Mouse (Mus musculus) hindbrain, embryonic 12.5 days (tissue): ENCODE data around the gene Adcy4. TPM values are rescaled to one million over a fixed set of nuclear protein-coding genes. Genes with fewer than 3 reads are reported as not detected.
A peak's percentile ranks its signal among the peaks of the same experiment; 100 is the strongest.

ENCODE experiments used
- ATAC-seq: fragments of 200-750 bp; cut with Nextera tagmentation; 2 replicates; pipeline ENCODE4 v1.8.0; 2017; ENCODE audit warnings: moderate TSS enrichment; ENCODE audit not compliant: low FRiP score
- H3K27ac ChIP-seq: fragments of 300-500 bp; sonication (generic); 2 replicates; pipeline ENCODE4 v1.5.1; 2016; ENCODE audit warnings: mild to moderate bottlenecking
- H3K27me3 ChIP-seq: fragments of 300-500 bp; sonication (generic); 2 replicates; pipeline ENCODE4 v1.6.1; 2016; ENCODE audit warnings: mild to moderate bottlenecking
- H3K36me3 ChIP-seq: fragments of 300-500 bp; sonication (generic); 2 replicates; pipeline ENCODE4 v1.6.1; 2016; ENCODE audit warnings: mild to moderate bottlenecking
- H3K4me1 ChIP-seq: fragments of 300-500 bp; sonication (generic); 2 replicates; pipeline ENCODE4 v1.6.1; 2016
- H3K4me2 ChIP-seq: fragments of 300-500 bp; sonication (generic); replicated peaks from 2 replicates; pipeline ENCODE4 v1.6.1; 2016; ENCODE audit warnings: mild to moderate bottlenecking
- H3K4me3 ChIP-seq: fragments of 300-500 bp; sonication (generic); 2 replicates; pipeline ENCODE4 v1.5.1; 2016; ENCODE audit warnings: mild to moderate bottlenecking
- H3K9ac ChIP-seq: fragments of 300-500 bp; sonication (generic); 2 replicates; pipeline ENCODE4 v1.6.1; 2016; ENCODE audit warnings: mild to moderate bottlenecking, moderate library complexity
- H3K9me3 ChIP-seq: fragments of 300-500 bp; sonication (generic); replicated peaks from 2 replicates; pipeline ENCODE4 v1.6.1; 2016; ENCODE audit warnings: mild to moderate bottlenecking
- whole genome bisulfite sequencing: fragments of 180-500 bp; shearing (Covaris S2); methylation state at CpG from one replicate; pipeline ENCODE4 v1.1.7; 2016; 5-methylcytosine and 5-hydroxymethylcytosine counted together
- polyA plus RNA-seq: library from polyadenylated mRNA; unstranded; fragments of >200 nt; fragmentation: Nextera tagmentation; extraction: Ambion mirVana; gene quantifications from 2 replicates; pipeline ENCODE4 v1.2.1, GENCODE M21; 2016

The Adcy4 gene
- polyA plus RNA-seq, 1 experiment from 2014 or later: 19.5 TPM

GRCm38 (mm10) chr14:55743711-55744110 lies 40.2 kb downstream of the Adcy4 start:
- Histone ChIP-seq H3K36me3 (peaks cover 23% of the 10 kb centered on the region), H3K4me1 (peaks cover 24% of the 10 kb centered on the region), H3K9ac (no peak overlapping the region), H3K9me3 (no peaks in the 10 kb centered on the region), H3K4me3 (no peak overlapping the region), H3K27ac (no peak overlapping the region), H3K27me3 (no peaks in the 10 kb centered on the region), H3K4me2 (no peak overlapping the region)
- 22% methylated on average over 10 of the region's 10 CpGs for WGBS
- ATAC-seq: peak; percentile 55

- no peaks in the 10 kb centered on the region for H3K4me1 ChIP-seq
- 90% methylated on average over 9 of the region's 9 CpGs for WGBS
- no peak overlapping the region for H3K27ac ChIP-seq
- peaks cover 25% of the 10 kb centered on the region for H3K36me3 ChIP-seq
- no peak overlapping the region for H3K9ac ChIP-seq
- no peak overlapping the region for H3K4me2 ChIP-seq
- no peaks in the 10 kb centered on the region for H3K27me3 ChIP-seq
- ATAC-seq: no peak
- no peaks in the 10 kb centered on the region for H3K9me3 ChIP-seq
- H3K4me3 ChIP-seq: no peak overlapping the region
These were observed 46.7 kb downstream of the Adcy4 start for GRCm38 (mm10) chr14:55737086-55737687.

DNA sequence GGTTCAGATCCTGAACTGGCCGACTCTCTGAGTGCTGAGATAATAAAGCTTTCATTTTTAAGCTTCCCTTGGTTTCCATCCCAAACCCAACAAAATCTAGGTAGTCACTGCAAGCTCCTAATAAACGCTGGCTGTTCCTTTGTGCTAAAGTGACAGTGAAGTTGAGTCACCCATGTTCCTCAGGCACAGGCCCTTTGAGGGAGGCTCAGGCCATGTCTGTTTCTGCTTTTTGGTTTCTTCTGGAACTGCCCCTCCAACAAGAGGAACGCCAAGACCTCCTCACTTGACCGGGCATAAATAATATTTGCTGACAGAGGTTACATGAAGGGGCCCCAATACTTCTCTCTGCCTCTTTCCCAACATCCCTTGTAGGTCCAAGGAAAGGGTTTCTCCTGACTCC lies 48.1 kb downstream of the Adcy4 start:
- 81% methylated on average over 4 of the region's 4 CpGs for WGBS
- Histone ChIP-seq H3K9ac (no peak overlapping the region), H3K9me3 (no peaks in the 10 kb centered on the region), H3K4me1 (no peaks in the 10 kb centered on the region), H3K4me3 (no peak overlapping the region), H3K36me3 (peaks cover 25% of the 10 kb centered on the region), H3K27ac (no peak overlapping the region), H3K4me2 (no peak overlapping the region), H3K27me3 (no peaks in the 10 kb centered on the region)
- no peak for ATAC-seq

- ATAC-seq: no peak
- Histone ChIP-seq H3K27me3 (no peaks in the 10 kb centered on the region), H3K9me3 (no peaks in the 10 kb centered on the region), H3K4me1 (no peaks in the 10 kb centered on the region), H3K4me2 (no peak overlapping the region), H3K9ac (no peak overlapping the region), H3K4me3 (no peak overlapping the region), H3K36me3 (peaks cover 24% of the 10 kb centered on the region), H3K27ac (no peak overlapping the region)
- WGBS: 81% methylated on average over 3 of the region's 3 CpGs
These were observed 48.6 kb downstream of the Adcy4 start for GRCm38 (mm10) chr14:55735334-55735733.

DNA sequence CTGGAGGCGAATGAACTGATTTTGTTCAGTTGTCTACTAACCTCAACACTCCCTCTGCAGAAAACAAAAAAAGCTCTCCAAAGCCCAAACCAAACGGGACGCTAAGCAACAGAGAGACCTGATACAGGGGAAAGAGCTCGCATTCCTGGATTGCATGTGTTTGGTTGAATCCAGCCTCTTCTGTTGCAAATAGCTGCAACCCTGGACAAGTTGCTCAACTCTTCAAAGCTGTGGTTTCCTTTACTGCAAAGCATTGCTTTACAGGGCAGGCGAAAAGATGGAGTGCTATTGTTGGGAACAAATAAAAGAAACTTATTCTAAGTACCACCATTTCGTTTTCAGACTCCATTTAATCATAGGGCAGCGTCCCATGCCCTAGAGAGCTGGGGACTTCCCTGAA lies 49.0 kb downstream of the Adcy4 start:
- no peaks in the 10 kb centered on the region; the same call in 1 of the 2 replicates for H3K27me3 ChIP-seq
- ATAC-seq: no peak
- H3K9ac ChIP-seq: no peak overlapping the region
- no peak overlapping the region for H3K27ac ChIP-seq
- no peak overlapping the region for H3K4me2 ChIP-seq
- WGBS: 76% methylated on average over 7 of the region's 7 CpGs
- peaks cover 20% of the 10 kb centered on the region for H3K36me3 ChIP-seq
- no peaks in the 10 kb centered on the region for H3K4me1 ChIP-seq
- no peak overlapping the region for H3K4me3 ChIP-seq
- H3K9me3 ChIP-seq: no peaks in the 10 kb centered on the region

DNA sequence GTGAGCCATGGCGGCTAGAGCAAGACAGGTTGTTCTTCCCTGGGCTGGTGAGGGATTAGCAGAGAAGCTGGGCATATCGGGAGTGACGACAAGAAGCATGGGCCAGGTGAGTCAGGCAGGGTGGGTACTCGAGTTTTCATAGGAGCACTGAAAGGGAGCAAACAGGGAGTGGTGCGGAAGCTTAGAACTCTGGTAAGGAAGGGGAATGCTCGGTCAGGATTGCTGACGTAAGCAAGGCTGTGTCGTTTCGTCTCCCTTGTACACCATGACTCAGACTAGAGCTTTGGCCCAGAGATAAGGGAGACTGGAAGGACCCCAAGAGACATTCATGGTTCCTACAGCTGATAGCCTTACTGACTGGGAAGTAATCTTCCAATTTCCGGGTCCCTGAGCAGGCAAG lies 50.0 kb downstream of the Adcy4 start:
- Histone ChIP-seq H3K9me3 (no peaks in the 10 kb centered on the region), H3K4me1 (no peaks in the 10 kb centered on the region), H3K36me3 (peaks cover 10% of the 10 kb centered on the region), H3K9ac (no peak overlapping the region), H3K4me2 (no peak overlapping the region), H3K27me3 (no peaks in the 10 kb centered on the region; the same call in 1 of the 2 replicates), H3K27ac (no peak overlapping the region), H3K4me3 (no peak overlapping the region)
- 84% methylated on average over 10 of the region's 10 CpGs for WGBS
- no peak for ATAC-seq

GRCm38 (mm10) chr14:55730531-55731032 lies 53.3 kb downstream of the Adcy4 start:
- WGBS: 84% methylated on average over 7 of the region's 7 CpGs
- ATAC-seq: no peak
- Histone ChIP-seq H3K27me3 (no peaks in the 10 kb centered on the region; the same call in 1 of the 2 replicates), H3K4me3 (no peak overlapping the region), H3K4me2 (no peak overlapping the region), H3K4me1 (no peaks in the 10 kb centered on the region), H3K27ac (no peak overlapping the region), H3K9me3 (no peaks in the 10 kb centered on the region), H3K9ac (no peak overlapping the region), H3K36me3 (no peaks in the 10 kb centered on the region)

DNA sequence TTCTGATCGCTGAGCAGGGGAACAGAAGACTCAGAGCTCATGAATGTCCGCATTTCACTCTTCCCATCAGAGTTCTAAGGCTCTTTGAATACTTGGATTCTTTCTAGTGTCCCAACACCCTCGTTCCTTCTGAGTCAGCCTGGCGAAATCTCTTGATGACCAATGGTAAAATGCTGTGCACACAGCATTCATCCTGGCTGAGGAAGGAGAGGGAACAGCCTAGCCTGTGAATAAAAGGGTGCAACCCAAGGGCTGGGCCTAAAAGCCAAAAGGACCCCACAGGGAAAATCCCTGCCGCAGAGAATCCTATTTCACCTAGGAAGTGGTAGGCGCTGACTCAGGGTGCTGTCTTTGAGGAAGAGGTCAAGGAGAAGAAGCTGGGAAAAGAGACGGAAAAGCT lies 53.8 kb downstream of the Adcy4 start:
- no peak overlapping the region for H3K27ac ChIP-seq
- ATAC-seq: no peak
- H3K36me3 ChIP-seq: no peaks in the 10 kb centered on the region
- H3K4me1 ChIP-seq: no peaks in the 10 kb centered on the region
- no peaks in the 10 kb centered on the region; the same call in 1 of the 2 replicates for H3K27me3 ChIP-seq
- WGBS: 77% methylated on average over 7 of the region's 7 CpGs
- no peak overlapping the region for H3K4me3 ChIP-seq
- no peaks in the 10 kb centered on the region for H3K9me3 ChIP-seq
- no peak overlapping the region for H3K4me2 ChIP-seq
- H3K9ac ChIP-seq: no peak overlapping the region

GRCm38 (mm10) chr14:55727889-55728685 lies 55.8 kb downstream of the Adcy4 start:
- 75% methylated on average over 8 of the region's 8 CpGs for WGBS
- H3K27ac ChIP-seq: no peak overlapping the region
- no peaks in the 10 kb centered on the region for H3K4me1 ChIP-seq
- H3K4me3 ChIP-seq: no peak overlapping the region
- H3K9ac ChIP-seq: no peak overlapping the region
- no peak overlapping the region for H3K4me2 ChIP-seq
- H3K9me3 ChIP-seq: no peaks in the 10 kb centered on the region
- no peaks in the 10 kb centered on the region for H3K36me3 ChIP-seq
- no peaks in the 10 kb centered on the region; the same call in 1 of the 2 replicates for H3K27me3 ChIP-seq
- no peak for ATAC-seq

DNA sequence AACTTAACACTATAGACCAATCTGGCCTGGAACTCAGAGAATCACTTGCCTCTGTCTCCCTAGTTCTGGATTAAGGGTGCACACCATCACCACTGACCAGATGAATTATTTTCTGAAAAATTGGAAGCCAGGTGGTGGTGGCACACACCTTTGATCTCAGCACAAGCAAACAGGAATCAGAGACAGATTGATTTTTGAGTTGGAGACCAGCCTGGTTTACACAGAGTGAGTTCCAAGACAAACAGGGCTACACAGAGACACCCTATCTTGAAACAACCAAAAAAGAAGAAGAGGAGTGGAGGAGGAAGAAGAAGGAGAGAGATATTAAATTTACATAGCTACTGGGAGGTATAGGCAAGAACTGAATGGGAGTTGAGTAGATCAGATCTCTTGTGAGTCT lies 57.6 kb downstream of the Adcy4 start:
- no peaks in the 10 kb centered on the region; the same call in 1 of the 2 replicates for H3K27me3 ChIP-seq
- no peak overlapping the region for H3K4me3 ChIP-seq
- ATAC-seq: no peak
- no peaks in the 10 kb centered on the region for H3K36me3 ChIP-seq
- H3K9me3 ChIP-seq: no peaks in the 10 kb centered on the region
- H3K27ac ChIP-seq: no peak overlapping the region
- H3K4me2 ChIP-seq: no peak overlapping the region
- no peak overlapping the region for H3K9ac ChIP-seq
- 0 out of 2 replicates have a peak, but pooled peaks cover 6% of the 10 kb centered on the region for H3K4me1 ChIP-seq

- H3K9ac ChIP-seq: no peak overlapping the region
- no peaks in the 10 kb centered on the region for H3K27me3 ChIP-seq
- no peak overlapping the region for H3K4me3 ChIP-seq
- no peaks in the 10 kb centered on the region for H3K9me3 ChIP-seq
- ATAC-seq: no peak
- no peak overlapping the region for H3K4me2 ChIP-seq
- H3K4me1 ChIP-seq: 0 out of 2 replicates have a peak, but pooled peaks cover 13% of the 10 kb centered on the region
- 69% methylated on average over 8 of the region's 8 CpGs for WGBS
- peaks cover 5% of the 10 kb centered on the region; the same call in 1 of the 2 replicates for H3K36me3 ChIP-seq
- H3K27ac ChIP-seq: no peak overlapping the region
These were observed 59.5 kb downstream of the Adcy4 start for GRCm38 (mm10) chr14:55724411-55724871.

DNA sequence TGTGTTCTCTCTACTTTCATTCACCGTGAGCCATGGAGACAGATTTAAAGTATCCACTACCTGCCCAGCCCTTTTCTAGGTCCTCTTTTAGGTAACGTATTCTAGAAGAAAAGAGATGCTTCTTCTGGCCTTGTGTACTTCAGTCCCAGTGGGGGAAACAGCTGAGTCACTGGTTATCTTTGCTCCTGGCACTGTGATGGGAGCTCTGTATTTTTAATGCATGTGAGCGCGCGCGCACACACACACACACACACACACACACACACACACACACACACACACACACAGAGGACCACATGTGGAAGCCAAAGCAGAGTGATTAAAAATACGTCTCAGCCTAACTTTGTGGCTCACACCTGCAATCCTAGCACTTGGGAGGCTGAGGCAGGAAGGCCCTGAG lies 60.5 kb downstream of the Adcy4 start:
- H3K9ac ChIP-seq: no peak overlapping the region
- ATAC-seq: no peak
- no peaks in the 10 kb centered on the region for H3K27me3 ChIP-seq
- WGBS: 91% methylated on average over 7 of the region's 7 CpGs
- H3K36me3 ChIP-seq: peaks cover 13% of the 10 kb centered on the region
- H3K4me1 ChIP-seq: 0 out of 2 replicates have a peak, but pooled peaks cover 13% of the 10 kb centered on the region
- H3K9me3 ChIP-seq: no peaks in the 10 kb centered on the region
- no peak overlapping the region for H3K4me2 ChIP-seq
- no peak overlapping the region for H3K27ac ChIP-seq
- no peak overlapping the region for H3K4me3 ChIP-seq
